Mouse (Mus musculus): ENCODE measurements around the gene Cryl1. TPM values are rescaled to one million over a fixed set of nuclear protein-coding genes. Genes with fewer than 3 reads are reported as not detected.

Cryl1 gene
- total RNA-seq, 2 experiments from 2014 or later = 34.9 to 38.5 TPM

DNA sequence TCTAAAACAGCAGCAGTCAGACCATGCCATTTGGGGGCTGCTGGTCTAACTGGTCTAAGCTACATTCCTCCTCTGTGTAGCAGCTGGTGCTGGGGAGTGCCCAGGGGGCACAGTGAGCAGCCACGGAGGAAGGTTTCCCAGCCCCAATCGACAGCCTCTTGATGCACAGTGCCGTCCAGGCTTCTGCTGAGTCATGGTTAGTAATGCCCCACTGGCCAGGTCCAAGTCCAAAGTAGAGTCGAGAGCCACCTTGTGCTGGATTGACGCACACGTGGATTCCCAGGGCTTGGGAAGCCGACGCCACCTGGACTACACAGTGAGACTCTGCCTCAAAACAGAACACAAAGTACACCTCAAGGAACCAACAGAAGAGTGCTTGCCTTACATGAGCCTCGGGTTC, 21.4 kb downstream of the Cryl1 start:
- ATAC-seq (replicated peaks; ENCODE audit: low FRiP score, low TSS enrichment, poor library complexity, severe bottlenecking) = no peak

GRCm38 (mm10) chr14:57376016-57376415, 22.3 kb downstream of the Cryl1 start:
- no peak for ATAC-seq (replicated peaks; ENCODE audit: low FRiP score, low TSS enrichment, poor library complexity, severe bottlenecking)

DNA sequence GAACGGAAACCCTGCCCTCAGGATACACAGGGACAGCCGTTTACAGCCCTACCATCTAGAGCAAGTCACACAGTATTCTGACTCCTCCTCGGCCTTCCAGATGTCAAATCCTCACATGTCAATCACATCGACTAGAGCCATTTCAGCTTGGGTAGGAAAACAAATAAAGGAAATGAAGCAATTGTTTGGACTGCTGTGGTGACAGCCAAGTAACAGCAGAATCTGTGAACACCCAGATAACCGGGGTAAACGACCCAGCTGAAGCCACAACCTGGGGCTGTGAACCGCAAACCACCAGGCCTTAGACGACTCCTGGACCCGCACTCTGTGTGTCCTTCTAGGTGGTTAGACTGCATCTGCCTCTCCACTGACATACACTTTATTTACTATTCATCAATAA, 23.1 kb downstream of the Cryl1 start:
- no peak for ATAC-seq (replicated peaks; ENCODE audit: low FRiP score, low TSS enrichment, poor library complexity, severe bottlenecking)

DNA sequence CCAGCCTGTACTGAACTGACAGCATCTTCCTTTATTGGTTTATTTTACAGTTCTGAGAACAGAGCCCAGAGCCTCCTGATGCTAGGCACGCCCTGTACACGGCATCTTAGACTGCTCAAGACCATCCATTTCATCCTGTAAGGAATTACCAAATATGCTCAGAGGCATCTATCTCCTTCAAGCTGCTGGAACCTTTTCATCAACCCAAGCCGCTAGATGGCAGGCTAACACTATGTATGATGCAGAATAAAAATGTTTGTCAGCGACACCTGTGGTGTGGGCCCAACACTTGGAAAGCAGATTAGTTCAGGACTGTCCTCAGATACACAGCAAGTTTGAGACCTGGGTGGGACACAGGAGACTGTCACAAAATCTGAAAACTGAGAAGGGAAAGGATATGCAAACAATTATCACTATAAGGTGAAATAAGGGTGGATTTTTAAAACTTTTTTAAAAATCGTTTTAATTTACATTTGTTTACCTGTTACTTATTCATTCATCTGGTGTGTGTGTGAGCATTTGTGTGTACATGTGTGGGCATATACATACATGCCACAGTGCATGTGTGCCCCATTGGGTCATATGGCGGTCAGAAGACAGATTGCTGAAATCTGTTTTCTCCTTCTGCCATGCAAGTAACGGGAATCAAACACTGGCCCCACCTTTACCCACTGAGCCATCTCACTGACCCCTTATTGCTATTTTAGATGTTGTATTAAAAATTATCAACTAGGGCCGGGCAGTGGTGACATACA, 25.8 kb downstream of the Cryl1 start:
- peak; percentile 74 for ATAC-seq (replicated peaks; ENCODE audit: low FRiP score, low TSS enrichment, poor library complexity, severe bottlenecking)

GRCm38 (mm10) chr14:57367327-57367726, 31.0 kb downstream of the Cryl1 start:
- no peak for ATAC-seq (replicated peaks; ENCODE audit: low FRiP score, low TSS enrichment, poor library complexity, severe bottlenecking)

DNA sequence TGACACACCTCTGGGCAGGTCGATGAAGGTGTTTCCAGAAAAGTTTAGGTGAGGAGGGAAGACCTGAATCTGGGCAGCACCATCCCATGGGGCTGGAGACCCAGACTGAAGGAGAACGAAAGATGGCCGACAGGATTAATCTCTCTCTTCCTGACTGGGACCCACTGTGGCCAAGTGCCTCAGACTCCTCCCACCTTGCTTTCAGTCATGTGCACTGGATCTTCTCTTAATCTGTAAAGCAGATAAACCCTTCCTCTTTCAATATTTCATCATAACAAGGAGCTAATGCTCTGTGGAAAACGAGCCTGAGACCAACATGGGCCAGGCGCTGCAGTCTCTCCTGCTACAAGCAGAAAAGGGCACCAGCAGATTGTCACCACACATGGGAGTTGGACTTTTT, 31.6 kb downstream of the Cryl1 start:
- ATAC-seq (replicated peaks; ENCODE audit: low FRiP score, low TSS enrichment, poor library complexity, severe bottlenecking) = no peak

- ATAC-seq (replicated peaks; ENCODE audit: low FRiP score, low TSS enrichment, poor library complexity, severe bottlenecking) = no peak
Observed at GRCm38 (mm10) chr14:57365341-57365740, 33.0 kb downstream of the Cryl1 start.

DNA sequence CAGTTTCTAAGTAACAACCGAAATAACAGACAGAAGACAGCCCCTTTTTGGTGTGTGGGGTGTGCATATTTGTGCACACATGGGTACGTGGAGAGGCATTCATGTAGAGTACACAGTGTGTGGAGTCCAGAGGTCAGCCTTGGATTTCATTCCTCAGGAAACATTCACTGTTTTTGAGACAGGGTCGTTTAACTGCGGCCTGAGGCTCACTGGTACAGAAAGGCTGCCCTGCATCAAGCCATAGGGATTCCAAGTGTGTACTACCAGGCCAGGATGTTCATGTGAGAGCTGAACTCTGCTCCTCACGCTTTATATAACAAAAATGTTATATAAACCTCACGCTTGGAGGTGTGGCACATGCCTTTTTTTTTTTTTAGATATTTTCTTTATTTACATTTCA, 34.5 kb downstream of the Cryl1 start:
- no peak for ATAC-seq (replicated peaks; ENCODE audit: low FRiP score, low TSS enrichment, poor library complexity, severe bottlenecking)

- ATAC-seq (replicated peaks; ENCODE audit: low FRiP score, low TSS enrichment, poor library complexity, severe bottlenecking) = peak; percentile 79
Observed at GRCm38 (mm10) chr14:57362726-57363660, 35.3 kb downstream of the Cryl1 start.

- ATAC-seq (replicated peaks; ENCODE audit: low FRiP score, low TSS enrichment, poor library complexity, severe bottlenecking) = no peak
Observed at GRCm38 (mm10) chr14:57357030-57357429, 41.3 kb downstream of the Cryl1 start.

GRCm38 (mm10) chr14:57351521-57352235, 46.7 kb downstream of the Cryl1 start:
- no peak for ATAC-seq (replicated peaks; ENCODE audit: low FRiP score, low TSS enrichment, poor library complexity, severe bottlenecking)

- peak; percentile 82 for ATAC-seq (replicated peaks; ENCODE audit: low FRiP score, low TSS enrichment, poor library complexity, severe bottlenecking)
Observed at GRCm38 (mm10) chr14:57349955-57350354, 48.4 kb downstream of the Cryl1 start.

DNA sequence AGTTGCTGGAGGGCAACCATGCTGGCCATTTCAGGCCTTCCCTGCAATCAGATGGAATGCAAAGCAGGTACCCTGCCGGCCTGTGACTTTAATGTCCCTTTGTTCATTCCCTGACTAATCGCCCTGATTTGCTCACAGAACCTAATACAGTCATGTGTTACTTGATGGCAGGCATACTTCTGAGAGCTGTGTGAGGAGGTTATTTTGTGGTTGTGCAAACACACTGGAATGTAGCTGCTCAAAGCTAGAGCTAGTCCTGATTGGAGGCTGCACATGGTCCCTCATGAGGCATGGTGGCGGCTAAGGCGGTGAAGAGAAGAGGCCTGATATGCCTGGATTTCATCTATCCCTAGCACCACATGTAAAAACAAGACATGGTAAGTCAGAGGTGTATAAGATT, 50.2 kb downstream of the Cryl1 start:
- no peak for ATAC-seq (replicated peaks; ENCODE audit: low FRiP score, low TSS enrichment, poor library complexity, severe bottlenecking)

DNA sequence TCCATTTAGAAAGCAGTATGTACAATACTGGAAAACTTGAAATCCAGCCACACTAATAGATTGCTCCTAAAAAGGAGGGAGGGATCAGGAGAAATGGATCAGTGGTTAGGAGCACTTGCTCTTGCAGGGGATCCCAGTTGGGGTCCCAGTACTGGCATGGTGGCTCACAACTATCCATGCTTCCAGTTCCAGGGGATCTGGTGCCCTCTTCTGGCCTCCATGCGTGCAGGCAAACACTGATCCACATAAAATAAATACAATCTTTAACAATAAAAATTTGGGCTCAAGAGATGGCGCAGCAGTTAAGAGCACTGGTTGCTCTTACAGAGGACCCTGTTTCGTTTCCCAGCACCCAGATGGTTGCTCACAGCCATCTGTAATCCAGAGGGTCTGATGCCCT, 52.2 kb downstream of the Cryl1 start:
- ATAC-seq (replicated peaks; ENCODE audit: low FRiP score, low TSS enrichment, poor library complexity, severe bottlenecking) = no peak

GRCm38 (mm10) chr14:57344781-57345492, 53.4 kb downstream of the Cryl1 start:
- peak; percentile 23; the same call in 1 of the 2 replicates for ATAC-seq (replicated peaks; ENCODE audit: low FRiP score, low TSS enrichment, poor library complexity, severe bottlenecking)

- no peak for ATAC-seq (replicated peaks; ENCODE audit: low FRiP score, low TSS enrichment, poor library complexity, severe bottlenecking)
Observed at GRCm38 (mm10) chr14:57343057-57343750, 55.1 kb downstream of the Cryl1 start.

GRCm38 (mm10) chr14:57342316-57343055, 55.8 kb downstream of the Cryl1 start:
- no peak for ATAC-seq (replicated peaks; ENCODE audit: low FRiP score, low TSS enrichment, poor library complexity, severe bottlenecking)

- ATAC-seq (replicated peaks; ENCODE audit: low FRiP score, low TSS enrichment, poor library complexity, severe bottlenecking) = no peak
Observed at GRCm38 (mm10) chr14:57338666-57339065, 59.7 kb downstream of the Cryl1 start.

Measured in megakaryocyte-erythroid progenitor cell, adult 5-6 weeks (primary cell).